Mouse (Mus musculus) liver, embryonic 14.5 days (tissue): ENCODE data around the gene Ctf1. TPM values are rescaled to one million over a fixed set of nuclear protein-coding genes. Genes with fewer than 3 reads are reported as not detected.
A peak's percentile ranks its signal among the peaks of the same experiment; 100 is the strongest.

Experiments used
- ATAC-seq: fragments of 200-750 bp; cut with Nextera tagmentation; 2 replicates; pipeline ENCODE4 v1.8.0; 2017; ENCODE audit warnings: moderate number of reproducible peaks, mild to moderate bottlenecking, moderate library complexity; ENCODE audit not compliant: insufficient read depth
- DNase-seq, 3 experiments: peaks; one replicate each; pipeline ENCODE4 v3.0.0-alpha.2; 2012 to 2013; ENCODE audit warnings: low read depth in 3 of 3, low spot score in 3 of 3
- H3K27ac ChIP-seq: fragments of 300-500 bp; sonication (generic); 2 replicates; pipeline ENCODE4 v1.5.1; 2014; ENCODE audit warnings: moderate library complexity, mild to moderate bottlenecking, control low read depth, inconsistent platforms
- H3K27me3 ChIP-seq: fragments of 300-500 bp; sonication (generic); 2 replicates; pipeline ENCODE4 v1.6.1; 2014; ENCODE audit warnings: mild to moderate bottlenecking, low read length, moderate library complexity; ENCODE audit not compliant: control insufficient read depth, insufficient read depth
- H3K36me3 ChIP-seq: fragments of 300-500 bp; sonication (generic); replicated peaks from 2 replicates; pipeline ENCODE4 v1.6.1; 2014; ENCODE audit warnings: low read depth; ENCODE audit not compliant: control insufficient read depth, insufficient read depth
- H3K4me1 ChIP-seq, 2 experiments: fragments of 200-500 bp in 1 of 2; fragments of 300-500 bp in 1 of 2; sonication (generic) in 1 of 2; replicated peaks; 2 replicates each; pipeline ENCODE4 v1.6.1; 2012 to 2014; ENCODE audit warnings: antibody characterized with exemption in 1 of 2, inconsistent platforms in 1 of 2, low read length in 1 of 2; ENCODE audit not compliant: control insufficient read depth in 2 of 2, insufficient read depth in 2 of 2
- H3K4me2 ChIP-seq: fragments of 300-500 bp; sonication (generic); 2 replicates; pipeline ENCODE4 v1.6.1; 2014; ENCODE audit warnings: low read depth, mild to moderate bottlenecking, control low read depth, moderate library complexity
- H3K4me3 ChIP-seq, 2 experiments: fragments of 200-500 bp in 1 of 2; fragments of 300-500 bp in 1 of 2; sonication (generic) in 1 of 2; 2 replicates each; pipeline ENCODE4 v1.5.1; 2012 to 2014; ENCODE audit warnings: low read depth in 2 of 2, low read length in 2 of 2, mild to moderate bottlenecking in 2 of 2, control low read depth in 1 of 2, inconsistent platforms in 1 of 2, moderate library complexity in 1 of 2; ENCODE audit not compliant: insufficient read depth in 1 of 2
- H3K9ac ChIP-seq: fragments of 300-500 bp; sonication (generic); replicated peaks from 2 replicates; pipeline ENCODE4 v1.6.1; 2014; ENCODE audit warnings: mild to moderate bottlenecking, control low read depth, moderate library complexity
- H3K9me3 ChIP-seq: fragments of 300-500 bp; sonication (generic); 2 replicates; pipeline ENCODE4 v1.6.1; 2016; ENCODE audit warnings: low read length, mixed read lengths; ENCODE audit not compliant: control insufficient read depth
- CTCF ChIP-seq: IDR thresholded peaks from 2 replicates; pipeline ENCODE4 v1.5.1; 2016; ENCODE audit warnings: antibody characterized with exemption, low read depth, control low read depth
- EP300 ChIP-seq: IDR thresholded peaks from 2 replicates; pipeline ENCODE4 v1.6.1; 2016; ENCODE audit warnings: antibody characterized with exemption, low read depth
- WGBS: fragments of 180-500 bp; shearing (Covaris S2); extraction: QIAGEN DNeasy Blood & Tissue Kit; methylation state at CpG from one replicate; pipeline ENCODE4 v1.1.7; 2014; ENCODE audit not compliant: insufficient replicate concordance; 5-methylcytosine and 5-hydroxymethylcytosine counted together
- polyA plus RNA-seq, 2 experiments: library from polyadenylated mRNA; depleted of rRNA in 1 of 2; stranded (reverse) in 1 of 2; unstranded in 1 of 2; fragments of >200 nt; fragmentation: Nextera tagmentation in 1 of 2; extraction: Ambion mirVana in 1 of 2; gene quantifications; 2 replicates each; pipeline versions ENCODE4 v1.2.1 to v1.2.3; 2012 to 2014

Ctf1 gene
- polyA plus RNA-seq, 2 experiments = 1.7 to 2.6 TPM

GRCm38 (mm10) chr7:127711031-127711430 is 1.5 kb upstream of the Ctf1 start:
- Histone ChIP-seq H3K4me2 (no peak overlapping the region), H3K36me3 (no peaks in the 10 kb centered on the region), H3K27ac (no peak overlapping the region), H3K9me3 (no peaks in the 10 kb centered on the region), H3K4me1 (peaks cover 6 to 34% of the 10 kb centered on the region in 2 experiments), H3K27me3 (no peaks in the 10 kb centered on the region; the same call in 1 of the 2 replicates), H3K4me3 (no peak overlapping the region), H3K9ac (no peak overlapping the region)
- ATAC-seq (no peak), DNase-seq (no peak)
- WGBS = 81% methylated on average over 3 of the region's 3 CpGs
- TF ChIP-seq EP300 (no peak), CTCF (no peak)

DNA sequence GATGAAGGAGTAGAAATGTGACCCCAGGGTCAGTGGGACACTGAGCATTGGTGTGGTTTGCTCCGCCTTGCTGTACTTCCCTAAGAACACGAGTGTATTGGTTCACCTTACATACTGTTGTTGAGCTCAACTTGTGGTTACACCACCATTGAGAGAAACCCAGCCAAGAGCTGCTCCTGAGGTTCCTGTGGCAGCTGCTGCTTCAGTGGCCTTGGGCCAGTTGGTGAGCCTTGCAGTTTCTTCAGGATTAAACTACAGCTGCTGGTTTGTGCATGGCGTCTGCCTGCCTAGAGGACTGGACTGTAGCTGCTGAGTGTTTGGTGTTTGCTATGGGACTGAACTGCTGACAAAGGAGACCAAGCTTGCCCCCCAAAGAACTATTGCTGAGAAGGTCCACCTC is 1.1 kb upstream of the Ctf1 start:
- no peaks in the 10 kb centered on the region for H3K9me3 ChIP-seq
- DNase-seq (no peak), ATAC-seq (no peak)
- 54% methylated on average over 3 of the region's 3 CpGs for WGBS
- no peak overlapping the region for H3K27ac ChIP-seq
- H3K27me3 ChIP-seq = peaks cover 3% of the 10 kb centered on the region
- H3K36me3 ChIP-seq = no peaks in the 10 kb centered on the region
- H3K4me3 ChIP-seq = no peak overlapping the region
- no peak overlapping the region for H3K4me2 ChIP-seq
- peaks cover 6 to 34% of the 10 kb centered on the region in 2 experiments for H3K4me1 ChIP-seq
- H3K9ac ChIP-seq = no peak overlapping the region
- TF ChIP-seq EP300 = no peak
- no peak for TF ChIP-seq CTCF

GRCm38 (mm10) chr7:127714816-127715215 is 2.3 kb downstream of the Ctf1 start:
- no peak overlapping the region for H3K9ac ChIP-seq
- 72% methylated on average over 4 of the region's 4 CpGs for WGBS
- no peak for ATAC-seq
- no peaks in the 10 kb centered on the region for H3K9me3 ChIP-seq
- H3K4me3 ChIP-seq = no peak overlapping the region
- peaks cover 3% of the 10 kb centered on the region for H3K27me3 ChIP-seq
- peaks cover 2 to 21% of the 10 kb centered on the region in 2 experiments; a peak in 3 of 4 replicates for H3K4me1 ChIP-seq
- no peak for DNase-seq
- no peak overlapping the region for H3K4me2 ChIP-seq
- H3K27ac ChIP-seq = no peak overlapping the region
- TF ChIP-seq CTCF (no peak), EP300 (no peak)
- no peaks in the 10 kb centered on the region for H3K36me3 ChIP-seq

- H3K36me3 ChIP-seq = no peaks in the 10 kb centered on the region
- ATAC-seq = peak; percentile 52
- peaks cover 3% of the 10 kb centered on the region for H3K27me3 ChIP-seq
- H3K4me1 ChIP-seq = peaks cover 2 to 9% of the 10 kb centered on the region in 2 experiments; a peak in 3 of 4 replicates
- 1% methylated on average over 41 of the region's 41 CpGs for WGBS
- peak overlapping the region; percentile 14; the same call in 1 of the 2 replicates for H3K9ac ChIP-seq
- TF ChIP-seq EP300 (no peak), CTCF (peak; percentile 56)
- H3K9me3 ChIP-seq = no peaks in the 10 kb centered on the region
- no peak overlapping the region for H3K27ac ChIP-seq
- peak overlapping the region; percentile 65 for H3K4me2 ChIP-seq
- peak in 1 of 3 experiments; percentile 23 for DNase-seq
- peak overlapping the region; percentile 23 to 26 for H3K4me3 ChIP-seq
These were observed 4.5 kb downstream of the Ctf1 start for GRCm38 (mm10) chr7:127716992-127717391.

GRCm38 (mm10) chr7:127718339-127718738 is 5.8 kb downstream of the Ctf1 start:
- H3K9ac ChIP-seq = no peak overlapping the region
- 66% methylated on average over 6 of the region's 6 CpGs for WGBS
- ATAC-seq = no peak
- no peak for DNase-seq
- H3K4me3 ChIP-seq = no peak overlapping the region
- TF ChIP-seq EP300 (no peak), CTCF (no peak)
- no peaks in the 10 kb centered on the region for H3K36me3 ChIP-seq
- H3K27ac ChIP-seq = no peak overlapping the region
- H3K4me1 ChIP-seq = no peaks in the 10 kb centered on the region
- no peak overlapping the region for H3K4me2 ChIP-seq
- H3K27me3 ChIP-seq = peaks cover 3% of the 10 kb centered on the region
- no peaks in the 10 kb centered on the region for H3K9me3 ChIP-seq
